Mouse (Mus musculus) forebrain, embryonic 13.5 days (tissue): ENCODE results near the gene Gm3409. TPM values are rescaled to one million over a fixed set of nuclear protein-coding genes. Genes with fewer than 3 reads are reported as not detected.
A peak's percentile ranks its signal among the peaks of the same experiment; 100 is the strongest.

Experiments
- ATAC-seq: fragments of 200-750 bp; cut with Nextera tagmentation; 2 replicates; pipeline ENCODE4 v1.8.0; 2017
- H3K27ac ChIP-seq: fragments of 300-500 bp; sonication (generic); 2 replicates; pipeline ENCODE4 v1.5.1; 2015; ENCODE audit warnings: inconsistent platforms, mild to moderate bottlenecking, moderate library complexity
- H3K27me3 ChIP-seq: fragments of 300-500 bp; sonication (generic); 2 replicates; pipeline ENCODE4 v1.6.1; 2015; ENCODE audit warnings: mild to moderate bottlenecking, inconsistent platforms
- H3K36me3 ChIP-seq: fragments of 300-500 bp; sonication (generic); 2 replicates; pipeline ENCODE4 v1.6.1; 2015; ENCODE audit warnings: mild to moderate bottlenecking, inconsistent platforms; ENCODE audit not compliant: poor library complexity, severe bottlenecking
- H3K4me1 ChIP-seq: fragments of 300-500 bp; sonication (generic); 2 replicates; pipeline ENCODE4 v1.6.1; 2015; ENCODE audit warnings: inconsistent platforms
- H3K4me2 ChIP-seq: fragments of 300-500 bp; sonication (generic); 2 replicates; pipeline ENCODE4 v1.6.1; 2015; ENCODE audit warnings: inconsistent platforms, mild to moderate bottlenecking, moderate library complexity
- H3K4me3 ChIP-seq: fragments of 300-500 bp; sonication (generic); 2 replicates; pipeline ENCODE4 v1.5.1; 2015; ENCODE audit warnings: mild to moderate bottlenecking, inconsistent platforms
- H3K9ac ChIP-seq: fragments of 300-500 bp; sonication (generic); 2 replicates; pipeline ENCODE4 v1.6.1; 2015; ENCODE audit warnings: mild to moderate bottlenecking, inconsistent platforms
- H3K9me3 ChIP-seq: fragments of 300-500 bp; sonication (generic); replicated peaks from 2 replicates; pipeline ENCODE4 v1.6.1; 2016; ENCODE audit warnings: inconsistent platforms
- WGBS: fragments of 180-500 bp; shearing (Covaris S2); methylation state at CpG from one replicate; pipeline ENCODE4 v1.1.7; 2015; 5-methylcytosine and 5-hydroxymethylcytosine counted together
- polyA plus RNA-seq: library from polyadenylated mRNA; unstranded; fragments of >200 nt; fragmentation: Nextera tagmentation; extraction: Ambion mirVana; gene quantifications from 2 replicates; pipeline ENCODE4 v1.2.1, GENCODE M21; 2015

The Gm3409 gene
- polyA plus RNA-seq, 1 experiment from 2014 or later: not detected

- no peaks in the 10 kb centered on the region for H3K9me3 ChIP-seq
- peaks cover 9% of the 10 kb centered on the region for H3K4me1 ChIP-seq
- peak overlapping the region; percentile 62 for H3K4me3 ChIP-seq
- peak overlapping the region; percentile 73 for H3K9ac ChIP-seq
- H3K27me3 ChIP-seq: peaks cover 66% of the 10 kb centered on the region
- H3K27ac ChIP-seq: no peak overlapping the region
- no peaks in the 10 kb centered on the region for H3K36me3 ChIP-seq
- 6% methylated on average over 10 of the region's 10 CpGs for WGBS
- no peak for ATAC-seq
- peak overlapping the region; percentile 95 for H3K4me2 ChIP-seq
Measured at GRCm38 (mm10) chr5:146584156-146584477, 46.7 kb downstream of the Gm3409 start.

DNA sequence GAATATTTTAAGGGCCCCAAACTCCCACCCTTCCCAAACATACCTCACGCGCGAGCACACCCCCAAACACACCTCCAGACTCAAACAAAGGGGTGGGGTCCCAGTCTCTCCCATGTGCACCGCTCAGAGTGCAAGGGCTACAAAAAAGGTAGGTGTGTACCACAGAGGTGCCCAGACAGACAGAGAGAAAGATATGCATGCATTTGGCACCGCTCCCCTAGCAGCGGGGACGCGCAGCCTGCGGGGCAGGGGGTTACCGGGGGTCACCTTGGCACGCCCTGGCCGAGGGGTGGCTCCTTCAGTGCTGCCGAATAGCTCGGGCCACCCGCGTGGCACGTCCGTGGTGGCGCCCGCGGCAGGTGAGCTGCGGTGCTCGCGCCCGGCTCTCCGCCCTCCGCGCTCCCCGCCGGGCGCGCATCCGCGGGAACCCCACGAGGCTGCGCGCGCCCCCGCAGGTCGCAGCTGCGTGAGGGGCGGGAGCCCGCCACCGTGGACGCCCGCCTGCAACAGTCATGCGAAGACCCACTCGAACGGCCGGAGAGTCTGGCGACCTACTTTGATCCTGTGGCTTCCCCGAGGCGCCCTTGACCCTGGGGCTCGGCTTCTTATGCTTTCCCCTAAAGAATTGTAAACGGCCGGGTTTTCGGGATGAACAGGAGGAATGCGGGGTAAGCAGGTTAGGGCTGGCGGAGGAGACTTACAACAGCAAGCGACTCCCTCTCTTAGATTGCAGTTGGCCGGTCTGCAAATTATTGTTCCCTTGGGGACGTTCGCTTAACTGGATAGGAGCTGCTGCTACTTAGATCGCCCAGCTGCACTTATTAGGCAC is 47.2 kb downstream of the Gm3409 start, which contains the start of gene Gpr12:
Gene Gpr12, minus strand, starts transcription at position 762 of the 829 bp plus-strand sequence.
- peaks cover 72% of the 10 kb centered on the region for H3K27me3 ChIP-seq
- no peaks in the 10 kb centered on the region for H3K36me3 ChIP-seq
- WGBS: under 1% methylated on average over 60 of the region's 64 CpGs
- H3K4me3 ChIP-seq: peak within 1 kb of the TSS; percentile 62
- H3K9ac ChIP-seq: peak within 1 kb of the TSS; percentile 73
- H3K4me2 ChIP-seq: peak within 1 kb of the TSS; percentile 95
- ATAC-seq: peak; percentile 81
- no peaks in the 10 kb centered on the region for H3K9me3 ChIP-seq
- H3K27ac ChIP-seq: no peak within 1 kb of the TSS
- peaks cover 9% of the 10 kb centered on the region for H3K4me1 ChIP-seq

- Histone ChIP-seq H3K36me3 (no peaks in the 10 kb centered on the region), H3K9me3 (no peaks in the 10 kb centered on the region), H3K27me3 (peaks cover 78% of the 10 kb centered on the region), H3K9ac (0 out of 2 replicates have a peak overlapping the region, but pooled peaks have one; percentile 73), H3K4me2 (peak overlapping the region; percentile 95), H3K4me1 (peaks cover 9% of the 10 kb centered on the region), H3K4me3 (peak overlapping the region; percentile 62), H3K27ac (no peak overlapping the region)
- WGBS: 14% methylated on average over 10 of the region's 10 CpGs
- no peak; the same call in 1 of the 2 replicates for ATAC-seq
Measured at GRCm38 (mm10) chr5:146585307-146585651, 47.8 kb downstream of the Gm3409 start.

- H3K9me3 ChIP-seq: no peaks in the 10 kb centered on the region
- peaks cover 9% of the 10 kb centered on the region for H3K4me1 ChIP-seq
- no peak overlapping the region for H3K4me3 ChIP-seq
- H3K36me3 ChIP-seq: no peaks in the 10 kb centered on the region
- no peak overlapping the region for H3K4me2 ChIP-seq
- peaks cover 74% of the 10 kb centered on the region for H3K27me3 ChIP-seq
- ATAC-seq: no peak
- H3K27ac ChIP-seq: no peak overlapping the region
- no peak overlapping the region for H3K9ac ChIP-seq
- WGBS: 73% methylated on average over 8 of the region's 8 CpGs
Measured at GRCm38 (mm10) chr5:146586357-146587070, 49.1 kb downstream of the Gm3409 start.

Other genes starting within 250 kb of the Gm3409 start
- 7.3 and 8.9 TPM in 2 replicates for gene Wasf3, start 152.7 kb upstream of the Gm3409 start, polyA plus RNA-seq
- gene Gm6408, start 55.7 kb upstream of the Gm3409 start, polyA plus RNA-seq: not detected in 2 replicates
- gene Gm6370, start 46.3 kb upstream of the Gm3409 start, polyA plus RNA-seq: not detected in 2 replicates
- gene 4930449I24Rik, start 35.2 kb upstream of the Gm3409 start, polyA plus RNA-seq: not detected in 2 replicates
- not detected in 2 replicates for gene Gm3402, start 23.5 kb upstream of the Gm3409 start, polyA plus RNA-seq
- gene Gm3404, start 11.8 kb upstream of the Gm3409 start, polyA plus RNA-seq: not detected in 2 replicates
- gene Gm3415, start 18.5 kb downstream of the Gm3409 start, polyA plus RNA-seq: not detected in 2 replicates
- 6.0 and 6.7 TPM in 2 replicates for gene Gpr12, start 47.6 kb downstream of the Gm3409 start, polyA plus RNA-seq